Mouse (Mus musculus): ENCODE data around the gene Retn. TPM values are rescaled to one million over a fixed set of nuclear protein-coding genes. Genes with fewer than 3 reads are reported as not detected.
A peak's percentile ranks its signal among the peaks of the same experiment; 100 is the strongest.

Retn gene
- total and polyA plus RNA-seq, 2 experiments from 2014 or later, result 0.62 TPM; not detected in 1

GRCm38 (mm10) chr8:3670388-3670787 is 14.8 kb downstream of the Retn start:
- ATAC-seq (ENCODE audit: low FRiP score), result no peak
- no peaks in the 10 kb centered on the region for H3K36me3 ChIP-seq (ENCODE audit: insufficient read depth, low read length)
- H3K4me2 ChIP-seq (ENCODE audit: low read depth, low read length, poor library complexity, severe bottlenecking), result no peak overlapping the region
- H3K9me3 ChIP-seq (ENCODE audit: low read length), result no peaks in the 10 kb centered on the region
- no peak for TF ChIP-seq CTCF (IDR thresholded peaks at IDR 0.05)
- no peak for DNase-seq (ENCODE audit: low spot score)
- no peak overlapping the region for H3K4me3 ChIP-seq (ENCODE audit: low read depth, low read length)
- WGBS, result 84% methylated on average over 2 of the region's 2 CpGs
- H3K27ac ChIP-seq (ENCODE audit: low read depth, low read length), result no peak overlapping the region
- no peaks in the 10 kb centered on the region for H3K27me3 ChIP-seq (ENCODE audit: insufficient read depth, low read length)
- H3K9ac ChIP-seq (replicated peaks; ENCODE audit: low read length, poor library complexity, severe bottlenecking), result no peak overlapping the region
- H3K4me1 ChIP-seq (ENCODE audit: insufficient read depth, low read length), result no peaks in the 10 kb centered on the region

- Histone ChIP-seq H3K4me3 (ENCODE audit: low read depth, low read length) (peak within 1 kb of the TSS; percentile 40), H3K27ac (ENCODE audit: low read depth, low read length) (peak within 1 kb of the TSS; percentile 71), H3K4me1 (ENCODE audit: insufficient read depth, low read length) (no peaks in the 10 kb centered on the region), H3K36me3 (ENCODE audit: insufficient read depth, low read length) (no peaks in the 10 kb centered on the region), H3K27me3 (ENCODE audit: insufficient read depth, low read length) (no peaks in the 10 kb centered on the region), H3K9ac (replicated peaks; ENCODE audit: low read length, poor library complexity, severe bottlenecking) (peak within 1 kb of the TSS; percentile 66), H3K9me3 (ENCODE audit: low read length) (no peaks in the 10 kb centered on the region), H3K4me2 (ENCODE audit: low read depth, low read length, poor library complexity, severe bottlenecking) (peak within 1 kb of the TSS; percentile 61)
- peak; percentile 87 for DNase-seq (ENCODE audit: low spot score)
- TF ChIP-seq CTCF (IDR thresholded peaks at IDR 0.05), result peak; percentile 90
- ATAC-seq (ENCODE audit: low FRiP score), result peak; percentile 86
- WGBS, result under 1% methylated on average over 23 of the region's 23 CpGs
Observed at GRCm38 (mm10) chr8:3671980-3672491, 16.5 kb downstream of the Retn start, which contains the start of gene Fcor. Gene Fcor (minus strand): TSS chr8:3672362.

GRCm38 (mm10) chr8:3674671-3675070 is 19.1 kb downstream of the Retn start:
- no peak for TF ChIP-seq CTCF (IDR thresholded peaks at IDR 0.05)
- no peaks in the 10 kb centered on the region for H3K27me3 ChIP-seq (ENCODE audit: insufficient read depth, low read length)
- 51% methylated on average over 3 of the region's 3 CpGs for WGBS

GRCm38 (mm10) chr8:3676131-3676992 is 20.8 kb downstream of the Retn start, which contains the start of gene Trappc5:
Gene Trappc5 (plus strand): TSS chr8:3676299.
- Histone ChIP-seq H3K27ac (ENCODE audit: low read depth, low read length) (peak within 1 kb of the TSS; percentile 85), H3K9ac (replicated peaks; ENCODE audit: low read length, poor library complexity, severe bottlenecking) (peak within 1 kb of the TSS; percentile 87), H3K36me3 (ENCODE audit: insufficient read depth, low read length) (peaks cover 20% of the 10 kb centered on the region), H3K9me3 (ENCODE audit: low read length) (no peaks in the 10 kb centered on the region), H3K4me1 (ENCODE audit: insufficient read depth, low read length) (0 out of 2 replicates have a peak, but pooled peaks cover 2% of the 10 kb centered on the region), H3K4me2 (ENCODE audit: low read depth, low read length, poor library complexity, severe bottlenecking) (peak within 1 kb of the TSS; percentile 64), H3K4me3 (ENCODE audit: low read depth, low read length) (peak within 1 kb of the TSS; percentile 76), H3K27me3 (ENCODE audit: insufficient read depth, low read length) (no peaks in the 10 kb centered on the region)
- 1% methylated on average over 61 of the region's 61 CpGs for WGBS
- ATAC-seq (ENCODE audit: low FRiP score) (peak; percentile 85), DNase-seq (ENCODE audit: low spot score) (peak; percentile 95)
- peak; percentile 96 for TF ChIP-seq CTCF (IDR thresholded peaks at IDR 0.05)

More at GRCm38 (mm10) chr8:3674671-3675070, 19.1 kb downstream of the Retn start:
- Histone ChIP-seq H3K36me3 (ENCODE audit: insufficient read depth, low read length) (peaks cover 8% of the 10 kb centered on the region), H3K9me3 (ENCODE audit: low read length) (no peaks in the 10 kb centered on the region), H3K9ac (replicated peaks; ENCODE audit: low read length, poor library complexity, severe bottlenecking) (no peak overlapping the region), H3K27ac (ENCODE audit: low read depth, low read length) (no peak overlapping the region), H3K4me2 (ENCODE audit: low read depth, low read length, poor library complexity, severe bottlenecking) (no peak overlapping the region), H3K4me3 (ENCODE audit: low read depth, low read length) (no peak overlapping the region), H3K4me1 (ENCODE audit: insufficient read depth, low read length) (0 out of 2 replicates have a peak, but pooled peaks cover 2% of the 10 kb centered on the region)
- DNase-seq (ENCODE audit: low spot score), result no peak
- no peak for ATAC-seq (ENCODE audit: low FRiP score)

- ATAC-seq (ENCODE audit: low FRiP score) (0 out of 2 replicates have a peak, but pooled peaks have one; percentile 0), DNase-seq (ENCODE audit: low spot score) (peak; percentile 17)
- 5% methylated on average over 15 of the region's 15 CpGs for WGBS
- Histone ChIP-seq H3K36me3 (ENCODE audit: insufficient read depth, low read length) (peaks cover 23% of the 10 kb centered on the region), H3K4me1 (ENCODE audit: insufficient read depth, low read length) (0 out of 2 replicates have a peak, but pooled peaks cover 2% of the 10 kb centered on the region), H3K9me3 (ENCODE audit: low read length) (no peaks in the 10 kb centered on the region), H3K4me2 (ENCODE audit: low read depth, low read length, poor library complexity, severe bottlenecking) (peak overlapping the region; percentile 64), H3K9ac (replicated peaks; ENCODE audit: low read length, poor library complexity, severe bottlenecking) (peak overlapping the region; percentile 87), H3K27me3 (ENCODE audit: insufficient read depth, low read length) (no peaks in the 10 kb centered on the region), H3K27ac (ENCODE audit: low read depth, low read length) (peak overlapping the region; percentile 85), H3K4me3 (ENCODE audit: low read depth, low read length) (peak overlapping the region; percentile 76)
- TF ChIP-seq CTCF (IDR thresholded peaks at IDR 0.05), result no peak
Observed at GRCm38 (mm10) chr8:3676993-3677579, 21.5 kb downstream of the Retn start.

Measured in midbrain, postnatal 0 days (tissue).